In the genomic region with DNA sequence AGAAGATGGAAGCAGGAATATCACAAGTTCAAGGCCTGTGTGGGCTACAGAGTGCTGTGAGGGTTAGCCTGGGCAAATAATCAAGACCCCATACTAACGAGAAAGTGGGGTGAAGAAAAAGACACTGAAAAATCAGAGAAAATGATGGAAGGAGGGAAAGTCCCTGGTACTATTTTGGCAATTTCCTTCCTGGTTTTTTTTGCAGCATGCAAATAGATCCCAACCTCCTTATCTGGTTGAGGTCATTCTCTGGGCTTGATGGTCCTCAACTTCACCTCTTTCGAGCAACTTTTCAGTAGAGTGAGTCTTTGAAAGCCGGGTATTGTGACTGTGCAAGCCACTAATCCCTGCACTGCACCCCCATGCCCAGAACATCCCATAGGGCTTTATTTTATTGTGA, we compare ENCODE assay signal across 15 mouse cellular contexts.
"Had no signal": no experiment of that assay in that cellular context is flagged by ENCODE, and none has a peak within 500 bp of the region (broad histone marks: within the 10 kb centered on the region; RNA-seq: fewer than 3 reads in every experiment).

No protein-coding gene starts in this region.

- H3K27me3 ChIP-seq: neural tube, embryonic 12.5 days; neural tube, embryonic 13.5 days; neural tube, embryonic 15.5 days; stomach, embryonic 15.5 days had no signal

- H3K9ac ChIP-seq: neural tube, embryonic 12.5 days; neural tube, embryonic 13.5 days; neural tube, embryonic 15.5 days; stomach, embryonic 15.5 days had no signal

- H3K4me2 ChIP-seq: neural tube, embryonic 12.5 days; neural tube, embryonic 13.5 days; neural tube, embryonic 15.5 days; stomach, embryonic 15.5 days had no signal

- DNase-seq: retina, postnatal 1 day; right cerebral cortex, adult 18-20 months; right cerebral cortex, postnatal 14 days; right cerebral cortex, postnatal 25 days; right cerebral cortex, postnatal 4 days; spleen, adult 18-20 months; thymus, adult 18-20 months; thymus, postnatal 14 days; thymus, postnatal 36 days; thymus, postnatal 4 days had no signal

- H3K27ac ChIP-seq: neural tube, embryonic 12.5 days; neural tube, embryonic 13.5 days; neural tube, embryonic 15.5 days; stomach, embryonic 15.5 days; stomach, postnatal 0 days had no signal

- H3K9me3 ChIP-seq: neural tube, embryonic 12.5 days; neural tube, embryonic 13.5 days; neural tube, embryonic 15.5 days; stomach, embryonic 15.5 days had no signal

- H3K36me3 ChIP-seq: neural tube, embryonic 12.5 days; neural tube, embryonic 13.5 days; neural tube, embryonic 15.5 days; stomach, embryonic 15.5 days had no signal

- H3K4me3 ChIP-seq: neural tube, embryonic 12.5 days; neural tube, embryonic 13.5 days; neural tube, embryonic 15.5 days; stomach, embryonic 15.5 days had no signal

- H3K4me1 ChIP-seq: neural tube, embryonic 12.5 days; neural tube, embryonic 13.5 days; neural tube, embryonic 15.5 days; stomach, embryonic 15.5 days had no signal
